18 mouse cellular contexts compared by ENCODE assay signal in genomic region chr4:7356202-7356601, GRCm38 (mm10).
"Had no signal": no experiment of that assay in that cellular context is flagged by ENCODE, and none has a peak within 500 bp of the region (broad histone marks: within the 10 kb centered on the region; RNA-seq: fewer than 3 reads in every experiment).

No protein-coding gene starts in this region.

- DNase-seq: gastrocnemius, adult 2 months; gastrocnemius, postnatal 10 days; gastrocnemius, postnatal 25 days; heart, adult 11 months; heart, adult 2 months; heart, postnatal 10 days; heart, postnatal 4 days; kidney, adult 11 months; kidney, adult 2 months; kidney, adult 9 months; kidney, postnatal 14 days; kidney, postnatal 36 days; layer of hippocampus, adult 9-11 months; layer of hippocampus, postnatal 36 days; left cerebral cortex, postnatal 4 days had no signal

- ATAC-seq: hindbrain, embryonic 16.5 days; intestine, embryonic 16.5 days; liver, embryonic 12.5 days had no signal
